10 mouse cellular contexts compared by ENCODE assay signal in the genomic region with DNA sequence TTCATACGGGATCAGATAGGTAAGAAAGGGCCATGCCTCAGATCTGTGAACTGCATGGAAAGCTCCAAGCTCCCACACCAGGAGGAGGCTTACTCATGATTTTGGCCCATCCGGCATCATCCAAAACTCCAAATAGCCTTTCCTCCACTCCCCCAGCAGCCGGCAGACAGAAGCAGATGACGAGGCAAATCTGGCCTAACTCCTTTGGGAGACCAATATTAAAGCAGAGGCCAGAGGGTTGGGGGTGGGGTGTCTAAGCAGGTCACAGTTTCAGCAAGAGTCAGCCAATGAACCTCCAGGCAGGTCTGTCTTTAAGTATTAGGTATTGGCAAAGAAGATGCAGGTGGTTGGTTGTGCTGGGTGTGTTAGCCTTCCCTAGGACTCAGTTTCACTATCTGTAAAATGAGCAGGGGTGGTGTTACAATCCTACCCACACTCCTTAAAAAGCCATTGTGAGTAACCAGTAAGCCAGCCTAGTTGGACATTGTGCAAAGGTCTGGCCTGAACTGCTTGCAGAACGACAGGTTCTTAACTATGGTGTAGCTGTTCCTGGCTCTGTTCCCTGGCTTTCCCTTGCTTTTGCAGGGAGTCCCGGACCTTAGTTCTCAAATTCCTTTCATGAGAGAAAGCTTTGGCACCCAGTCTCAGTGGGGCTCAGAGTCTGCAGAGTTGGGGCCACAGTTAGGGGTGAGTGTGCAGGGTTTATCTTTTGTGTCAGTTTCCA. TPM values are rescaled to one million over a fixed set of nuclear protein-coding genes. Genes with fewer than 3 reads are reported as not detected.
DNase-seq lines count a peak whose midpoint lies in the region; ATAC-seq and TF ChIP-seq lines count a peak whose summit lies in the region.
"Had no signal": no experiment of that assay in that cellular context is flagged by ENCODE, and none has a peak within 500 bp of the region (broad histone marks: within the 10 kb centered on the region; RNA-seq: fewer than 3 reads in every experiment).

No protein-coding gene starts in this region.

- H3K9me3 ChIP-seq in neural tube, embryonic 15.5 days (replicated peaks): no peaks in the 10 kb centered on the region
- H3K9me3 ChIP-seq in heart, postnatal 0 days (replicated peaks; ENCODE audit: control insufficient read depth, low read length): no peaks in the 10 kb centered on the region

- H3K4me3 ChIP-seq in cerebellum, adult 2 months (replicated peaks; ENCODE audit: insufficient read depth, low read depth, low read length): peak overlapping the region; percentile 5
- H3K4me3 ChIP-seq in neural tube, embryonic 15.5 days (replicated peaks): no peak overlapping the region
- H3K4me3 ChIP-seq in heart, postnatal 0 days (ENCODE audit: low read depth, low read length): peak overlapping the region; percentile 36

- DNase-seq in cerebellum, adult 2 months: peak; percentile 44 to 60
- no peak for DNase-seq in cerebellum, postnatal 14 days
- no peak for DNase-seq in neural tube, embryonic 10.5 days (ENCODE audit: extremely low spot score, low spot score)
- no peak for DNase-seq in heart, postnatal 0 days (ENCODE audit: low spot score)
- no peak for DNase-seq in thymus, postnatal 4 days
- no peak for DNase-seq in frontal cortex, postnatal 14 days (ENCODE audit: low spot score in 2 of 2)
- DNase-seq in right cerebral cortex, postnatal 36 days (ENCODE audit: low spot score in 2 of 2): no peak

- no peak overlapping the region for H3K27ac ChIP-seq in cerebellum, adult 2 months (ENCODE audit: insufficient read depth, low read length)
- no peak overlapping the region for H3K27ac ChIP-seq in neural tube, embryonic 15.5 days (replicated peaks)
- H3K27ac ChIP-seq in heart, postnatal 0 days (ENCODE audit: low read depth): peak overlapping the region; percentile 47

- 0 out of 2 replicates have a peak overlapping the region, but pooled peaks have one; percentile 25 for H3K4me2 ChIP-seq in neural tube, embryonic 15.5 days
- H3K4me2 ChIP-seq in heart, postnatal 0 days (ENCODE audit: low read depth, low read length): peak overlapping the region; percentile 62

- TF ChIP-seq CTCF in cerebellum, adult 2 months (IDR thresholded peaks at IDR 0.05; ENCODE audit: borderline replicate concordance, insufficient read depth, low read depth, low read length): no peak
- no peak for TF ChIP-seq CTCF in heart, postnatal 0 days (IDR thresholded peaks at IDR 0.05; ENCODE audit: low read depth)

- no peak for TF ChIP-seq POLR2A in cerebellum, adult 2 months (IDR thresholded peaks at IDR 0.05; ENCODE audit: borderline replicate concordance, insufficient read depth, low read length)

- H3K9ac ChIP-seq in neural tube, embryonic 15.5 days (replicated peaks): no peak overlapping the region
- H3K9ac ChIP-seq in heart, postnatal 0 days (replicated peaks; ENCODE audit: low read depth, low read length): no peak overlapping the region

- H3K4me1 ChIP-seq in cerebellum, adult 2 months (ENCODE audit: control insufficient read depth, insufficient read depth, low read length): peaks cover 31% of the 10 kb centered on the region
- peaks cover 21% of the 10 kb centered on the region for H3K4me1 ChIP-seq in neural tube, embryonic 15.5 days
- peaks cover 34% of the 10 kb centered on the region for H3K4me1 ChIP-seq in heart, postnatal 0 days (ENCODE audit: control insufficient read depth, insufficient read depth)

- 40% methylated on average over 6 of the region's 6 CpGs for WGBS in cerebellum, adult 2 months
- 53% methylated on average over 6 of the region's 6 CpGs for WGBS in neural tube, embryonic 15.5 days
- 37% methylated on average over 6 of the region's 6 CpGs for WGBS in heart, postnatal 0 days

- TF ChIP-seq EP300 in heart, postnatal 0 days (IDR thresholded peaks at IDR 0.05; ENCODE audit: low read depth): no peak

- no peak for ATAC-seq in neural tube, embryonic 15.5 days (ENCODE audit: low FRiP score)
- no peak for ATAC-seq in heart, postnatal 0 days (ENCODE audit: insufficient read depth, low read depth)
- ATAC-seq: hindbrain, embryonic 16.5 days had no signal

- H3K36me3 ChIP-seq in neural tube, embryonic 15.5 days: no peaks in the 10 kb centered on the region
- peaks cover 9% of the 10 kb centered on the region; the same call in 1 of the 2 replicates for H3K36me3 ChIP-seq in heart, postnatal 0 days (replicated peaks; ENCODE audit: control insufficient read depth, insufficient read depth, low read length)

- no peaks in the 10 kb centered on the region for H3K27me3 ChIP-seq in cerebellum, adult 2 months (ENCODE audit: control insufficient read depth, insufficient read depth, low read length)
- 0 out of 2 replicates have a peak, but pooled peaks cover 9% of the 10 kb centered on the region for H3K27me3 ChIP-seq in neural tube, embryonic 15.5 days (replicated peaks)
- H3K27me3 ChIP-seq in heart, postnatal 0 days (ENCODE audit: control insufficient read depth, insufficient read depth, low read length): no peaks in the 10 kb centered on the region

RNA-seq across cellular contexts. Expression of gene Hspb8, which starts 3.2 kb away (rescaled TPM):
- 29.5 and 32.1 TPM in 2 replicates for polyA plus RNA-seq in cerebellum, adult 2 months (2012; rRNA removed)
- polyA plus RNA-seq in neural tube, embryonic 15.5 days (2015; fragmentation: Nextera tagmentation; extraction: Ambion mirVana): 8.9 and 11.9 TPM in 2 replicates
- total RNA-seq in heart, postnatal 0 days (2014; rRNA removed; ENCODE audit: low replicate concordance): 102 and 111 TPM in 2 replicates
- 26.9 and 30.3 TPM in 2 replicates for polyA plus RNA-seq in heart, postnatal 0 days (2015; fragmentation: Nextera tagmentation; extraction: Ambion mirVana)
- total RNA-seq: monocyte, adult 5-6 weeks had no signal

Comparison
In these comparisons a context has a peak if more than half of its experiments do, and no peak if none do; other contexts are left out.
1. DNase-seq: peak in cerebellum, adult 2 months (2 of 2); none in cerebellum, postnatal 14 days (0 of 2), neural tube, embryonic 10.5 days (single experiment), heart, postnatal 0 days (single experiment), thymus, postnatal 4 days (single experiment), frontal cortex, postnatal 14 days (0 of 2) and right cerebral cortex, postnatal 36 days (0 of 2).